Mouse (Mus musculus): ENCODE data around the gene Wdr6.

DNA sequence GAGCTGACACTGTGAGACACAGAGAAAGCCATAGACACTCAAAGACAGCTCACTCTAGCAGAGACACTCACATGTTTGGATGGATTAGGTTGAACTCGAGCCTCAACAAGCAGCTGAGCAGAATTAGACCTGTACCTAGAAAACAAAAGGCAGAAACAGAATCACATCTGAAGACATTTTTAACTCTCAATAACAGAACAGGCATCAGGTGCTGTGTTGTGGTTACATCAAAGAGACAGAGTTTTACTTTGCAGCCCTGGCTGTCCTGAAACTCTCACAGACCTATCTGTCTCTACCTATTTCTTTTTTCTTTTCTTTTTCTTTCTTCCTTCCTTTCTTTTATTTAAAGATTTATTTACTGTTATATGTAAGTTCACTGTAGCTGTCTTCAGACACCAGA is 38.8 kb upstream of the Wdr6 start:
- TF ChIP-seq POLR2A (IDR thresholded peaks at IDR 0.05; ENCODE audit: borderline replicate concordance, low read depth, low read length) (no peak), CTCF (IDR thresholded peaks at IDR 0.05; ENCODE audit: low read depth, low read length) (no peak)

Data from bone marrow macrophage, adult 2 months (primary cell).